Mouse (Mus musculus) testis, postnatal 10 days (tissue): Measurements from ENCODE around the gene Aprt.

Experiments
- DNase-seq: peaks from one replicate; pipeline ENCODE4 v3.0.0; 2021; ENCODE audit warnings: low spot score

Gene Aprt

DNA sequence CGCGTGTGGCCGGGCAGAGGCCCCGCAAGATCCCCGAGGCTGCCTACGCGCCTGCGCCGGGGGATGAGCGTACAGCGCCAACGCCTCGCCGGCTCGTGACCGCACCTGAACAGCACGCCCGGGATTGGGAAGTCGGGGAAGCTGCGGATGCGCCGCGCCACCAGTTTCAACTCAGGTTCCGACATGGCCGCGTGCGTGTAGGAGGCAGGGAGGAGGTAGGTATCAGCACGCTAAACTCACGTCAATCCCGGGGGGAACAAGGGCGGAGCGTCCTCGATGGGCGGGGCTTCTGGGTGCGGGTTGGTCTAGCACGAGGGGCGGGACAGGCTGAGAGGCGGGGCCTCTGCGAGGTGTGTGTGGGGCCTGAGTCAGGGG is at the start of gene Aprt:
Aprt (minus strand) TSS at position 262 of the 375 bp plus-strand sequence.
- DNase-seq, result peak; percentile 97

DNA sequence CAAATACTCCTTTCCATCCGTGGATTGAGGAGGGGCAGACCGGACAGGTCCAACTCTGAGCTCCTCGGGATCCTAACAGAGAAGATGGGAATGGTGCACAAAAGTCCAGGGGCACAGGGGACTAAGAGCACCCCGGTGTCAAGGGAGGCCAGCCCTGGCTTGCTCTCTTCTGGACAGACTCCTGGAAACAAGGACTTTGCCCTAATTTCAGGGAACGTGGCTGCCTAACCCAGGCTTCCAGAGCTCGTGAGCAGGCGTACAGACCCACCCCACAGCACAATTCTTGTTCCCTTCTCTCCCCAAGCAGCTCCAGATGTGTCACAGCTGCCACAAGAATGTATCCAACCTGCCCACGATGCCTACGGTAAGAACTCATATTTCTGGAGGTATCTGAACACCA is 49.1 kb upstream of the Aprt start:
- no peak for DNase-seq

DNA sequence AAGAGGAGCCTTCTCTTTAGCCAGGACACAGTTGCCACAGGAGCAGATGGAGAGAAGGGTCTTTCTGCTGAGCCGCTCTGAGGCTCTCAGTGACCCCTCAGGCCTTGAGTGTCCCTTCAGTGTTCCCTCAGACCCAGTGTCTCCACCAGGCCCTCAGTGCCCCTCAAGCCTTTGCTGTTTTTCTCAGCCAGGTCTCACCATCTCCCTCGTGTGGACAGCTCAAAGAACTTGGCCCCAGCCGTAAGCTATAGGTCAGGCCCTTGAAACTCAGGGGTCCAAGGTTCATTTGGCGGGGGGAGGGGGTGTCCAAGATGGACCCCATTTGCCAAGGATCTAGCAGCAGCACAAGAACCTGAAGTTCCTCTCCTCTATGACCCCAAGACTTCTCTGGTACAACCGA is 47.9 kb upstream of the Aprt start:
- no peak for DNase-seq

DNA sequence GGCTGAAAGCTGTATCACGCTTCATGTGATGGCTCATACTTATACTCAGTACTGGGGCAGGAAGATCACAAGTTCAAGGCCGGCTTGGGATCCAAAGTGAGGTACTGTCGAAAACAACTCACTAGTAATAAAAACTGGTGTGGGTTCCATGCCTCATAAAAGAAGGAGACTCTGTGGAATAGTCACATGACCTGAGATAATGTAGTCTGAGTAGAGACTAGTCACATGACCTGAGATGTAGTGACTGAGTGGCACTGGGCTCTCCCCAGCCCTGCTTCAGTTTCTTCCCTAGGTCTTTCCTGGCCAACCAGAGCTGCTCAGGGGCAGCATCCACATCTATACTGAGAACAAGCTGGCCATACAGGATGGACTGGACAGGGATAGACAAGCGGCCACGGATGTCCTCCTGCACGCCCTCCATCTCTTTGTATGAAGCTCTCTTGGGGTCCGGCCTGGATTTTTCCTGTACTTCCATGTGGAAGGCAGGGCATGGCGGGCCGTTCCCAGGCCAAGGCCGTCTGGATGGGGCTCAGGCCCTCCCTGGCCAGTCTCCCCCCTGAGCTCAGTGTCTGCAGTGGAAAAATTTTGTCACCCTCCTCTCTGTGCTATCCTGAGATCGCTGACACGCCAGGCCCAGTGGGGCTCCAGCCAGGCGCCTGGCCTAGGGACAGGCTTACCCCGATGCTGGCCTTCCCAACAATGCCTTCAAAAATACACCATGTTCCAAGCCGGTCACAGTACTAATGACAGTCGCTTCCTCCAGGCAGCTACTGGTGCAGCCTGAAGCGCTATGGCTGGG is 47.3 kb upstream of the Aprt start:
- no peak for DNase-seq

DNA sequence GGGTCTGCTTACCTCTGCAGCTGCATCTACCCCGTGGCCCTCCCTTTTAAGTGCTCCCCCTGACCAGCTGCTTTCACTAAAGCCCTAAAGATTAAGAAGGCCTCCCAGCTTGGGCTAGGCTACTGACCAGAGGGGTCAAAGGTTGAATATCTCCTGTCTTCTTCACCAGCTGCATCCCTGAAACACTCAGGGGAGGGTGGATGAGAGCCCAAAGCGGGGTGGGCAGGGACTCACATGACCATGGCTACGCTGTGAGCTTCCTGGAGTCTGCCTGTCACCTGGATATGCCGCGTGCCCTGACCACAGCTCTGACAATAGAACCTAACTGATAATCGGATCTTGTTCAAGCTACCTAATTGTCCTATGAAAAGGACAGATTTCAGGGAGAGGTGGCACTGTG is 46.0 kb upstream of the Aprt start, which contains the start of gene Pabpn1l:
Pabpn1l (minus strand) TSS at position 13 of the 400 bp plus-strand sequence.
- DNase-seq, result no peak

DNA sequence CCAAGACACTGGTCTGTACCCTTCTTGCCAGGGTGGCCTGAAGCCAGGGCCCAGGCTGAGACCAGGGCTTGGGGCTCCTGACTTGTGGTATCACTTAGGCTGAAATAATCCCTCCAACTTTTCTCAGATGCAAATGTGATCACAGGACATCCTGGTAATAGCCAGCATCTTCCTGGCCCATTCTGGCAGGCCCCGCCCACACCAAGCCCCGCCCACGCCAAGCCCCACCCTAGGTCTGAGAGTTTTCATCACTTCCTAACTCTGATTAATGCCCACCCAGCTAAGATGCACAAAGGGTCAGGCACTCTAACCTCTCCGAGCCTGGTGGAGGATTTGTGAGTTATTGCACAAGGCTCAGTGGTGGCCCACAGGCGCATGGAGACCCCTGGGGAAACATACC is 43.7 kb upstream of the Aprt start:
- DNase-seq, result no peak

DNA sequence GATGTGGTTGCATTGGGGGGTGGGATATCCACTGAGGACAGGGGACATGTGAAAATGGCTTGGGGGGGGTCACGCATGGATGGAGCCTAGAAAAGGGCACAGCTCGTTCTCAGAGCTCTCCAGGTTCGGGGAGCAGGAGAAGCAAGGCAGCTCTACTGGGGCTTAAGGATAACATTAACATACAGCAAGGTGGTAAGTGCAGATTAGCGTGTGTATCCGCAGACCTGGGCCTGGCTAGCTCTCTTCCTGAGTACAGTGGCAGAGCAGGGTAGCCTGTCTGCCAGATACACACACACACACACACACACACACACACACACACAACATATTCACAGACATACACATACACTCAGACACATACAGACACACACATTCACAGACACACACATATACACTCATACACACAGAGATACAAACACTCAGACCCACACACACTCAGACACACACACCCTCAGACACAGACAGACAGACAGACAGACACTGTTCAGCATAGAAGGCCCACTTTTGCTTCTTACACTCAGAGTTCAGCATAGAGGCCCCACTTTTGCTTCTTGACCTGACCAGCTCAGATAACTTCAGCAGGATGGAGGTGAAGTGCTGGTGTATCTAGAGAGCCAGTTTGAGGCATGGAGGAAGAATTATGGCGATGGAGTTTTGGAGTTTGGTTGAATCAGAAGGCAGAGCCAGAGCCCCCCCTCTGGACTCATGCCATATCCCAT is 42.1 kb upstream of the Aprt start:
- no peak for DNase-seq

DNA sequence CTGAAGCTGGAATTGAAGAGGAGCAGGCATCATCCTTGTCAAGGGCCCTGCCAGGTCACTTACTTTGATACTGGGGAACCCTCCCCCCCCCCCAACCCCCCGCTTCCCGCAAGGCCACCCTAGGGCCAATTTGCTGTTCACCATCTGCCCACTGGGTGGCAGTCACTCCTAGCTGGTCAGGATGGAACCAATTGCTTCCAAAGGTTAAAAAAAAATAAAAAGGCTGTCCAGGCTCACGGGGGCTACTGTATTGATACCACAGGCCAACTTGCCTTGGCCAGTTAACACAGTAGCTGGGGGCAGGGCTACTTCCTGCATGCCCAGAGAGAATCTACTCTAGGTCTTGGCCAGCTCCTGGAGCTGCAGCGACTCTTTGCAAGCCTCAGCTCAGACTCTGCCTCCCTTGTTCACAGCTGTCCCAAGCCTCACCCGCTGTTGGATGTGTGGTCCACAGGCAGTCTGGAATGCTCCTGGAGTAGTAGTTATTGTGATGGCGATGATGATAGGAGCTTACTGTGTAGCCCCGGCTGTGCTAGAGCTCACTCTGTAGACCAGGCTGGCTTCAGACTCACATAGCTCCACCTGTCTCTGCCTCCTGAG is 41.3 kb upstream of the Aprt start:
- peak; percentile 94 for DNase-seq

DNA sequence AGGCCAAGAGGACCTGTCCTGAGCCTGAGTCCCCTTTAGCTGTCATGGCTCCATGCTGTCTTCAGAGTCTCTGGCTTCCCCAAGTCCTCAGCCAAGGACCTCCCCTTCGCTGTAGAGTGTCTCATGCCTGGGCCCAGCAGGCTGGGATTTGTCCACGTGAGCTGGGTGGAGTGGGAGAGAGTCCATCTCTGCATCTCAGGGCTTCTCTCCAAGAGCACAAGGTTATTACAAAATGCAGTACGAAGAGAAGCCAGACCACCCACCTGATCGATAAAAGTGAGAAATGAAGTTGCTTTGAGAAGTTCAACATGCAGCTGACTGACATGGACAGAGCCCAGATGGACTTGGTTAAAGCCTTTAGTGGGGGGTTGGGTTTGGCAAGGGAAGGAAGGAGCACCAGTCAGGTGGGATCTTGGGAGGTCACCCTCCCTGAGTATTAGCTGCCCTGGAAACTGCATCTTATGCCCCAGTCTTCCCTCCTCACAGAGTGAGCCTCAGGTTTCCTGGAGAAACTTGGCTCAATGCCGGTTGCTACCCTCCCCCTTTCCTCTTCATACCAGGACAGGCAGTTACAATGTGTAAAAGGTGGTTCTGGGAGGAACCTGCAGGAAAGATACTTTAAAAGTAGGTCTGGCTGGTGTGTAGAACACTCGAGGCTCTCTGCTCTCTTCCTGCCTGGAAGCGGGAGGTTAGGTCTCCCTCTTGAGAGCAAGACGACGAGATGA is 39.6 kb upstream of the Aprt start:
- DNase-seq, result peak; percentile 67

DNA sequence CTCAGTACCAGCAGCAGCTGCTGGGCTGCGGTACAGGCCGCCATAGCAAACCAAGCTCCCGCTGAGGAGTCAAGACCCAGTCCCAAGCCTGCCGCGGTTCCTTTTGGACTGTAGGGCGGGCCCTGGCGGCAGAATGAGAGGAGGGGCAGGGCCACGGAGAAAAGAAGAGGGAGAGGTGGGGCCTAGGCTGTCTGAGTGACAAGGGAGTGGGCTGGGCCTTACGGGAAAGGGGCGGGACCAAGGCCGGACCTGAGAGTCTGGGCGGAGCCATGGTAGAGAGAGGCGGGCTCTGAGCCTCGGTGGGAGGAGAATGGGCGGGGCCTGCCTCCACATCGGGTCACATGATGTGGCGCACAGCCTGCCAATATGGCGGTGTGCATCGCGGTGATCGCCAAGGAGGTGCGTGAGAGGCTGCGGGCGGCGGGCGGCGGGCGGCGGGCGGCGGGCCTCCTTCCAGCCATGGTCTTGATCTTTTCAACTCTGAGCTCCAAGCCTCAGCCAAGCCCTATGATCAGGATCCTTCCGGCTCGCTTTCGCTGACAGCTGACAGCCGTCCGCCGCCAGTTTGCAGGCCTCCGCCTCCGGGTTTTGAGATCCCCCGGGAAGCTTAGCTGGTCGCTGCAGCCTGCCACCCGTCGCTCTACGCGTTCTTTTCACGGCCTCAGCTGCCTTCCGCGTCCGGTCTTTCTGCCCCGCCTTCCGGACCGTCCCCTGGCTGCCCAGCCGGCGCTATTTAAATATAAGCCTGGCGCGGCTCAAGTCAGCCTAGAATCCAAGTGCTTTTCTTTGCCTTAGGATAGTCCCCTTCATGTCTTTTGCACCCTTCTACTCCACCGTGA is 34.8 kb upstream of the Aprt start, which contains the start of the genes Galns and Trappc2l:
Galns (minus strand) TSS at position 169 of the 839 bp plus-strand sequence.
Trappc2l (plus strand) TSS at position 346 of the 839 bp plus-strand sequence.
- peak; percentile 98 for DNase-seq

DNA sequence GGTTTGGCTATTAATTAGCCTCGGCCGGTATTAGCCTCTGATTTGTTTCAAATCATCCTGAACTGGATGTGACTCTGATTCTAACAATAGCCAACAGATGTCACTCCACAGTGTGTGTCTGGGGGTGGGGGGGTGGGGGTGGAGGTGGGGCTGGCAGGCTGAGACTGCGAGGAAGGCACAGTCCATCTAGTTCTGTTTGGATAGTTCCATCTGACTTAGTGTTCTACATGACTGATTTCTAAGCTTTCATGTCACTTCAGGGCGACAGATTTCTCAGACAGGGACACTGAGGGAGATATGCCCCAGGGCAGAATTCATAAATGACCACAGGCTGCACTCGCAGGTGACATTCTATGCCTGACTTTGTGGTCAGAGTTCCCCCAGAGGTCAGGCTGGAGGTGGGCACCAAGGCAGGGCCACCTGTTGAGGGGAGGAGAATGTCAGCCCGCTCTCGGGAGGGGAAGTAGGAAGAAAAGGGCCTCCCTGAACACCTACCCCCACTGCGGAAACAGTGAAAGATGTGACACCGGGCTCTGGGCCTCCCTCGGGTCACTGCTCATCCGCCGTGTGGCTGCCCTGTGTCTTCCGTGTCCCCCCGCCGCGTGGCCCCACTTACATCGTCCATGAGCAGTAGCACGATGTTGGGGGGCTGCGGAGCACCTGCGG is 34.0 kb upstream of the Aprt start:
- no peak for DNase-seq

DNA sequence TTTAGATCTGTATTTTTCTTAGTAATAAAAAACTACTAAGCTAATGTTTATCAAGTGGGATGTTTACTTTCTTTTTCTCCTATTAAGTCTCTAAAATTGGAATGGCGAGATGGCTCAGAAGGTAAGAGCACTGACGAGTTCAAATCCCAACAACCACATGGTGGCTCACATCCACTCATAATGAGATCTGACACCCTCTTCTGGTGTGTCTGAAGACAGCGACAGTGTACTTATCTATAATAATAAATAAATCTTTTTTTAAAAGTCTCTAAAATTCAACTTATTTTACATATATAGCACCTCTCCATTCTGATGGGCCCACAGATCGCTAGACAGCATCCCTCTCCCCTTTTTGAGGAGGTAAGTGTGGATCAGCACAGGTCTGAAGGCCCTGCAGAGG is 33.5 kb upstream of the Aprt start:
- no peak for DNase-seq

DNA sequence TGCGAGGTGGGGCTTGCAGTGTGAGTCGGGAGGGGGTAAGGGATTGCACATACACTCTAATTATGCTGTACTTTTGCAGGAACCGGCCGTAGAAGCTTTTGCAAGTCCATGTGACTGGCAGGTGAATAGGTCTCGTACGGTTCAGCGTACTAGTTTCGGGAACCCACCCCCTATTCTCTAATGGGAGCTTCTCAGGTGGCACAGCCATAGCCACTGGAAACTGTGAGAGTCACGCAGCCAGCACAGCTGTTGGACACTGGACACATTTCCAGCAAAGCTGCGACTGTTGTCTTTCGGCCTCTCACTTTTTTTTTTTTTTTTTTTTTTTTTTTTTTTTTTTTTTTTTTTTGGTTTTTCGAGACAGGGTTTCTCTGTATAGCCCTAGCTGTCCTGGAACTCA is 30.1 kb upstream of the Aprt start:
- no peak for DNase-seq

DNA sequence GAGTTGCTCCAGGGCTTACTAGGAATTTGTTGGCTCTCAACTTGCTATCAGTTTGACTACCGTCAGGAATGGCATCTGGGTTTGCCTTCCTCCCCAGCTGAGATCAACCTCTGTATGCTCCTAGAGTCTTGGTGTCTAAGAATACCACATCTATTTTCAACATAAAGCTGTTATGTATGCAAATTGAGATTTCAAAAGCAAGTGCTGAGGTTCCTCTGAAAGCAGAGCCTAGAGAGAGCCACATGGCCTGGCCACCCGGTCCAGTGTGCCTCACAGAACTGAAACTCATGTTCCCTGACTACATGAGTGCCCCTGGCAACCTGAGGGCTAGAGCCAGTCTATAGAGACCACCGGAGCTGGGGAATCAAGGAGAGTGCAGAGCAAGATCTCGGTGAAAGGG is 28.7 kb upstream of the Aprt start:
- DNase-seq, result no peak

DNA sequence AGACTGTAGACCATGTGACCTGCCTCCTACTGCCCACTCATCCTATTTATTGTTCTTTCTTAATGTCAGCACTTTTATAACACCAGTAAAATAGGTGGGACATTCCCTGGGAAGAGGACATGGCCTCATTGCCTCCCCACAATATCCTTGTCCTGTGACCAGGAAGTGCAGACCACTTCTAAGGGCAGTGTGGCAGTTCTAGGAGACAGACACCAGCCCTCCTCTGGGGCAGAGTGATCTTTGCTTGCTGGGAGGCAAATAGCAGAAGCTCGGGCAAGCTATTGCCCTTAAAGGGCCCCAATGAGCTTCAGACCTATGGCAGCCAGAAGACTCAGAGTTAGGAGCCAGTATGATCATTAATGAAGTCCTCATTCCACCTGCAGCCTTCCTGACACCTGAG is 27.9 kb upstream of the Aprt start:
- DNase-seq, result no peak

DNA sequence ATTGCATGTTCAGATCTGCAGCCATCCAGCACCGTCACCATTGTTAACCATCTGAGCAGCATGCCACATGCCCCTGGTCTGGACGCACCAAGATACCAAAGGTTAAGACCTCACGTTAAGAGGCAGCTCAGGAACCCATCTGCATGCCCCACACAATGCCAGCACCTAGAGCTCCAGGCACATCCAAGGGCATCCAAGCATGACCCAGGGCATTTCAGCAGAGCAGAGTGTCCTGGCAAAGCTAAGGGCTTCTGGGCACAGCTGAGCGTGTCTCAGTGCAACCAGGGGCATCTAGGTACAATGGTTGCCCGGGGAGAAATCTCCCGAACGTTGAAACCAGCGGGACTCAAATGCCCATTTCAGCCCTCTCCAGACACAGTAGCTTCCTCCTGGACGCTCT is 24.0 kb upstream of the Aprt start:
- no peak for DNase-seq

DNA sequence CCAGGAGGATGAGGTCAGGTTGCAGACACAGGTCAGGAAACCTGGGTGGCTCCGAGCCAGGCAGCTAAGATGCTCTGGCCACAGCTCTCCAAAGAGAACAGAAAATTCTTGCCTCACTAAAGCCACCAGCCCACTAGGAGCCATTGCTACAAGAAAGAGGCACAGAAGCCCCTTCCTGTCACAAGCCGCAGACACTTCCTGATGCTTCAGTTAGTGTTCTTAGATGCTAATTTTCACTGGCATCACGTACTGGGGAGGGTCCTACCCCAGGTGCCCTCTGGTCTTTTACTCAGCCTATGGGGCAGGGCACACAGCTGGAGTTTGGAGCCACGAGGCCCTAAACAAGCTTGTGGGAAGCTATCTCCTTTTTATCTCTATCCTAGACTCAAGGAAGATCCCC is 19.3 kb upstream of the Aprt start:
- no peak for DNase-seq

DNA sequence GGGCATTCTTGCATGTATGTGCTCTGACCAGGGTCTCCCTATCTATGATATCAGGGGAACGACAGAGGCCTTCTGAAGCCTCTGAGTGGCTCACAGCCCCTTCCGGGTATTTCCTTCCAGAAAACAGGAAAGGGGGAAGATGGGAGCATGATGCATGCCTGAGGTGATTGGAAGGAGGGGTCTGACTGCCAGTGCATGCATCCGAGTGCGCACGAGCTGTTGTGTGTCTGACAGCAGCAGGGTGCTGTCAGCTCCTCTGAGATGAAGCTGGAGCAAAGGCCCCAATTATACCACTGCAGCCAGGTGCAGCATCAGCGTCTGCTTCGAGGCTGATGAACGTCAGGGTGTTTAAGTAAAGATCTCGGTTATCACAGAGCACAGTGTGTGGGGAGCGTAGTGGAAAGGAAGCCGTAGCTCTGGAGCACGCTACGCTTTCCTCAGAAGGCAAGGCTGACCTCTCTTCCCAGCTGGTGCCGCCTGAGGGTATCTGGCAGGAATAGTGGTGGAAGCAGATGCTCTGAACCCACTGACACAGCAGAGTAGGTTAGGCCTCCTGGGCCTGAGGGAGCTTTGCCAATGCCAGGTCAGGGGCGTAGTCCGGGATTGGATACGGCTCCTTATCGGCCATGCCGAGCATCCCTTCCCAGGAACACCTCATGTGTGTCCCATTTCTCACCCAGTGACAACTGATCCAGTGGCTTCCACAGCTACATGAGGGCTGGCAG is 17.2 kb upstream of the Aprt start:
- DNase-seq, result no peak

DNA sequence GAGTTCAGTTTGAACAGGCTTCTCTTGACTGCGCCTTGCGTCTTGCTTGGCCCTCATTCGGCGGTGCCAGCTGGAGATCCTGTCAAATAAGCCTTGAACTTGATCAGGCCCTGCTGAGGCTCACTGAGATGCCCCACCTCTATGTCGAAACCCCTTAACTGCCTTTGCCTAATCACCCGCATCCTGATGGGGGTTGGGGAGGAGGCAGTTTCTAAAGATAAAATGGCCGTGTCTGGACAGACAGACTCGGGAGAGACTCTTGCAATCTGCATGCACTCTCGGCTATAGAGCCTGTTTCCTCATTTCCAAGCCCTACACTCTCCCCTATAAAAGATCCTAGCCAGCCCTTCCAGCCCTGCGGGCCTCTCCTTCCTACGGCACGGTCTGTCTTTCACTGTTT is 16.5 kb upstream of the Aprt start:
- DNase-seq, result no peak

DNA sequence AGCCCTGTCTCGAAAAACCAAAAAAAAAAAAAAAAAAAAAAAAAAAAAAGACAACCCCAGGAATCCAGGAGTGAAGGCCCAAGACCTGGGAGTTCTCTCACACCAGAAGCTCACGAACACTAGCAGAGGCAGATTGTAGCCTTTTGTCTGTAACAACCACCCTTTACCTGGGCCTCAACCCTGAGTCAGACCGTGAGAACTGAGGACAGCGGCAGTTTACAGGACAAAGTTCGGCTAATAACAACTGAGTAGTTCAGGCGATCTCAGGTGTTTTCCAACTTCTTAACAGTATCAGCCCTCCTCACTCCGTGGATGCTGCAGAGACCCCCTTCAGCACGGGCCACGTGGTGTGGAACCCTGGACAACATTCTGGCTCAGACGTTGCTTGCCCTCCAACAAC is 10.0 kb upstream of the Aprt start:
- no peak for DNase-seq
